Mouse (Mus musculus): ENCODE results near the gene Raph1. TPM values are rescaled to one million over a fixed set of nuclear protein-coding genes. Genes with fewer than 3 reads are reported as not detected.

The Raph1 gene
- polyA plus RNA-seq, 1 experiment = not detected

DNA sequence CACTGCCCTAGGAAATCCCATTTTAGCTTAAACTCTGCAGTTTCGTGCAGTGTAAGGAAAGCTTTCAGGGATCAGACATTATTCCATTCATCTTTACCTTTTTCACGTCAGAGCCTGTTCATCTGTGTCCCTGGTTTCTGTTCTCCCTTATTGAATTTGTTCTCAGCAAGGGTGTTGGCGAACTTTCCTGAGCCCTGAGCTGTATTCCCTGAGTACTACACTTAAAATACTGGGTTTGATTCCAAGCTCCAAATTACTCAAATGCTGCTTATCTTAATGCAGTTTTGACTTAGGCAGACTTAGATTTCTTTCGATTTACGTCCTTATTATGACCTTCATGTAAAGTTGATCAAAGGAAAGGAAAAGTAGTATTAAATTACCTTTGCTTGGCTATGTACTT is 417 bp upstream of the Raph1 start:
- 16% methylated on average over 5 of the region's 5 CpGs for WGBS
- Histone ChIP-seq H3K27ac (ENCODE audit: insufficient read depth, low read depth, low read length) (peak overlapping the region; percentile 59; the same call in 1 of the 2 replicates), H3K4me3 (ENCODE audit: insufficient read depth, low read depth, low read length) (peak overlapping the region; percentile 96), H3K4me1 (ENCODE audit: control insufficient read depth, insufficient read depth, low read length) (no peaks in the 10 kb centered on the region)
- no peak for TF ChIP-seq POLR2A (IDR thresholded peaks at IDR 0.05; ENCODE audit: insufficient read depth, low read depth, low read length)
- no peak for TF ChIP-seq CTCF (IDR thresholded peaks at IDR 0.05; ENCODE audit: insufficient read depth, low read depth, low read length)

DNA sequence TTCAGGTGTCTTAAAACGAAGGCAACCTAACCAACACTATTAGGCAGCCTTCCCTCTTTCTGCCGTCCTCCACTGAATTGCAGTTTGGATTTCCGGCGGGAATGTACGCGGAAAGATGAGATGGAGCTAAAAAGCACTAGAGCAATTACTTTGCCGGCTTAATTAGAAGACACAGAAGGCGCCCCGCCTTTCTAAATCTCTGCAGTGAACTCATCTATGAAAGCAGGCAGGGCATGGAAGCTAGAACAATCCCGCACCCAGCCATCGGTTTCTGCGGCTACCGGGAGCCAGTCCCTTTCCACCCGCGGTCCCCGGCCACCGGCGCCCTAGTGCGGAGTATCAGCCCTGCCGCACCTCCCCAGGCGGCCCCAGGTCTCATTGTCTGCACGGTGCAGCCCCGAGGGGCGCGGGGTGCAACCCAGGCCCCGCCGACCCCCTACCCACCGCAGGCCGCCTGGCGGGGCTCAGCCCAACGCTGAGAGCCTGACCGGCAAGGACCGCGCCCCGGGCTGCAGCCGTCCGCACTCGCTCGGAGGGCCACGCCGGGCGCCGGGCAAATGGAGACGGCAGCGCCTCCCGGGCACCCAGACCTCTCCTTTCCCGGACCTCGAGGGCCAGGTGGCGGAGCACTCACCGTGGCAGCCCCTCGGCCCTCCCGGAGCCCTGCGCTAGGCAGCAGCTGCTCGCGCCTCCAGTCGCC is 823 bp downstream of the Raph1 start:
- Histone ChIP-seq H3K4me3 (ENCODE audit: insufficient read depth, low read depth, low read length) (peak overlapping the region; percentile 96), H3K27ac (ENCODE audit: insufficient read depth, low read depth, low read length) (peak overlapping the region; percentile 30; the same call in 1 of the 2 replicates), H3K4me1 (ENCODE audit: control insufficient read depth, insufficient read depth, low read length) (no peaks in the 10 kb centered on the region)
- under 1% methylated on average over 56 of the region's 56 CpGs for WGBS
- TF ChIP-seq POLR2A (IDR thresholded peaks at IDR 0.05; ENCODE audit: insufficient read depth, low read depth, low read length) = no peak
- no peak for TF ChIP-seq CTCF (IDR thresholded peaks at IDR 0.05; ENCODE audit: insufficient read depth, low read depth, low read length)

DNA sequence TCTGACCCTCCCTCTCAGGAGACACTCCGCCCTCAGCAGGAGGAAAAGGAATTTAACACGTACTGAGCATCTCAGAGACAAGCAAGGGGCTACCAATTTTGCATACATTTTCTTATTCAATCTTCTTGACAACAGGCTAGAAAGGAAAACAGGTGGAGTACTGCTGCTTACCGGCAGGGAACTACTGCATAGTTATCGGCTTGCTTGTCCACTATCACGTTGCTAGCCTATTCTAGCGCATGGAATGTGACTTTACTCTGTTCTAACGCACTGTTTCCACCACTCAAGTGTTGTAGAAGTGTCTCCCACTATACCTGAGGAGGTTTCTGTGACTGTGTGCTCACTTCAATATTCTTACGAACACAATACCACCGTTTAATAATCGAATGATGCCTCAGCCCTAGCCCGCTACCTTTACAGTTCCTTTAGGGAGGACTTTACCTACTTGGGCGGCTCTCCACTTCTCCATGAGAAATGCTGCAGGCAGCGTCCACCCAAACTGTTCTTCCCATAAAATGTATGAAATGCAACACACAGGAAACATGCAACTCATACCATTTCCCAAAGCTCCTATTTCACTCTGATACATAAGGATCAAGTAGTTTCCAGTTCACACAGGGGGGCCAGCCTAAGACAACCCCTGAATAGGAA is 1.5 kb downstream of the Raph1 start:
- no peak for TF ChIP-seq POLR2A (IDR thresholded peaks at IDR 0.05; ENCODE audit: insufficient read depth, low read depth, low read length)
- TF ChIP-seq CTCF (IDR thresholded peaks at IDR 0.05; ENCODE audit: insufficient read depth, low read depth, low read length) = no peak
- Histone ChIP-seq H3K27ac (ENCODE audit: insufficient read depth, low read depth, low read length) (0 out of 2 replicates have a peak overlapping the region, but pooled peaks have one; percentile 30), H3K4me3 (ENCODE audit: insufficient read depth, low read depth, low read length) (peak overlapping the region; percentile 96), H3K4me1 (ENCODE audit: control insufficient read depth, insufficient read depth, low read length) (no peaks in the 10 kb centered on the region)
- WGBS = under 1% methylated on average over 13 of the region's 13 CpGs

DNA sequence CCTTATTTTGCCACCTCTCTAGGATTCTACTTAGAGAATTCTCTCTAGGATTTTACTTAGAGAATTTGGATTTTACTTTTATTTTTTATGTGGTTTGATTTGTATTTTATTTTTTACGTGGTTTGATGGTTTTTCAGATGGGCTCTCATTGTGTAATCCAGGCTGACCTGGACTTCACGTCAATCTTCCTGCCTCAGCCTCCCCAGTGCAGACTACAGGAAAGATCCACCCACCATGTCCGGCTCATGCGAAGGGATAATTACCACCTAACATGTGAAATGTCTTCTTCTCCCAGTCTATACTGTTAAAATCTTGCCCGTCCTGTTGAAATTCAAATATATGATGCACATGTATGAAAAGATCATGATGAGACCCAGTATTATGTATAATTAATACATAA is 2.2 kb downstream of the Raph1 start:
- Histone ChIP-seq H3K4me1 (ENCODE audit: control insufficient read depth, insufficient read depth, low read length) (no peaks in the 10 kb centered on the region), H3K4me3 (ENCODE audit: insufficient read depth, low read depth, low read length) (no peak overlapping the region), H3K27ac (ENCODE audit: insufficient read depth, low read depth, low read length) (no peak overlapping the region)
- no peak for TF ChIP-seq CTCF (IDR thresholded peaks at IDR 0.05; ENCODE audit: insufficient read depth, low read depth, low read length)
- no peak for TF ChIP-seq POLR2A (IDR thresholded peaks at IDR 0.05; ENCODE audit: insufficient read depth, low read depth, low read length)
- WGBS = 46% methylated on average over 5 of the region's 5 CpGs

DNA sequence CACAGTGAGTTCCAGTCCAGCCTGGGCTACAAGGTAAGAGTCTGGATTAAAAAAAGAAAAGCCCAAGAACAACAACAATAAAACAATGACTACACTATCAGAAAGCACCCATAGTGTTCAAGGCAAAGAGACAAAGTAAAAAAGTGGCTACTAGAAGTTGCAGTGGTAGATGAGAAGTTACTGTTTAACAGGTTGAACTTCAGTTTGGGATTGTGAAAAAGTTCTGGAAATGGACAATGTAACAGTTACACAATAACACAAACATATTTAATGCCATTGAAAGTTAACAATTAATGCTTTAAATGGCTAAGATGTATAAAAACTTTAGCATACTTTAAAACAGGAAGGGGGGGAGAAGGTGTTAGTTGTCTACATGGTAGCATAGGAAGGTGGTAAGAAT is 3.9 kb downstream of the Raph1 start:
- no peak for TF ChIP-seq POLR2A (IDR thresholded peaks at IDR 0.05; ENCODE audit: insufficient read depth, low read depth, low read length)
- TF ChIP-seq CTCF (IDR thresholded peaks at IDR 0.05; ENCODE audit: insufficient read depth, low read depth, low read length) = no peak

DNA sequence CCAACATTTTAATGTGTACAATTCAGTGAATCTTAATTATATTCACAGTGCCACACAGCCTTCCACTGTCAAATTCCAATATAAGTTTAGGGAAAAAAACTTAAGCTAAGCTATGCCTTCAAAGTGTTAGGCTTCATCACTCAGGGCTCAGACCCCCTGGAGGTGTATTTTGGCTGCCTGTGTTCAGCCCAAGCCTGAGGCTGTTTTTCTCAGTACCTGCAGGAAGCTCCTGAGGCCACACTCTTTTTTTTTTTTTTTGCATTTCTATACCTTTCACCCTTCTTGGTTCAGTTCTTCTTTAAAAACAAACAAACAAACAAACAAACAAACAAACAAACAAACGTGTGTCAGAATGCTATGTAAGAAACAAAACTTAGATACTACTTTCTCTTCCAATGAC is 23.2 kb downstream of the Raph1 start:
- 73% methylated on average over 1 of the region's 1 CpGs for WGBS

More for the DNA sequence above, 3.9 kb downstream of the Raph1 start:
- no peak overlapping the region for H3K4me3 ChIP-seq (ENCODE audit: insufficient read depth, low read depth, low read length)
- H3K27ac ChIP-seq (ENCODE audit: insufficient read depth, low read depth, low read length) = no peak overlapping the region
- no peaks in the 10 kb centered on the region for H3K4me1 ChIP-seq (ENCODE audit: control insufficient read depth, insufficient read depth, low read length)

DNA sequence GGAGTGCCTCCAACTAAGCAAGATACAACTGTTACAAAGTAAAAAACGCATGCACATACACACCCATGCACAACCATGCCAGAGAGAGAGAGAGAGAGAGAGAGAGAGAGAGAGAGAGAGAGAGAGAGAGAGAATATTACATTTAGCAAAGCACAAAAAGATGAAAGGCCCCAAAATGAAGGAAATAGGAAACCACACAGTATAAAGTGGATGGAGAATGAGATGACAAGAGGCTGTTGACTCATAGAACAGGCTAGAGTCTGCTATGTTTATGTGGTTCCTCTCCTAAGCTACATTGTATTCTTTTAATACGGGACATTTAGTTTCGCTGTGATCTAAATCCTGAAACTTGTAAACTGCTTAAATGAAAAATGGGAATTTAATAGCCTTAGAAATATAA is 27.6 kb downstream of the Raph1 start:
- WGBS = 95% methylated on average over 3 of the region's 3 CpGs
- no peak overlapping the region for H3K27ac ChIP-seq (ENCODE audit: insufficient read depth, low read depth, low read length)

More for the DNA sequence above, 23.2 kb downstream of the Raph1 start:
- H3K4me1 ChIP-seq (ENCODE audit: control insufficient read depth, insufficient read depth, low read length) = no peaks in the 10 kb centered on the region
- TF ChIP-seq POLR2A (IDR thresholded peaks at IDR 0.05; ENCODE audit: insufficient read depth, low read depth, low read length) (no peak), CTCF (IDR thresholded peaks at IDR 0.05; ENCODE audit: insufficient read depth, low read depth, low read length) (no peak)
- no peak overlapping the region for H3K27ac ChIP-seq (ENCODE audit: insufficient read depth, low read depth, low read length)
- H3K4me3 ChIP-seq (ENCODE audit: insufficient read depth, low read depth, low read length) = no peak overlapping the region

DNA sequence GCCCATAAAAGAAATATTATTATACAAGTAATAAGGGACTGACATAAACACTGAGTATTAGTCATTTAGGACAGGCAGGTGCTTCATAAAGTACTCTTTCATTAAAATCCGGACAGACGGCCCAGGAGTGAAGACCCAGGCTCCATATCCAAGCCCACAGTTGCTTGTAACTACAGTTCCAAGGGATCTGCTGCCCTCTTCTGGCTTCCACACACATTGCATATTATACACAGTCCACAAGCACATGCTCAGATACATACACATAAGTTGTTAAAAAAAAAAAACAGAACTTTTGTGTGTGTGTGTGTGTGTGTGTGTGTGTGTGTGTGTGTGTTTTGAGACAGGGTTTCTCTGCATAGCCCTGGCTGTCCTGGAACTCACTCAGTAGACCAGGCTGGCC is 32.0 kb downstream of the Raph1 start:
- TF ChIP-seq POLR2A (IDR thresholded peaks at IDR 0.05; ENCODE audit: insufficient read depth, low read depth, low read length) (no peak), CTCF (IDR thresholded peaks at IDR 0.05; ENCODE audit: insufficient read depth, low read depth, low read length) (no peak)
- H3K4me1 ChIP-seq (ENCODE audit: control insufficient read depth, insufficient read depth, low read length) = no peaks in the 10 kb centered on the region
- whole genome bisulfite sequencing = 95% methylated on average over 2 of the region's 2 CpGs
- no peak overlapping the region for H3K27ac ChIP-seq (ENCODE audit: insufficient read depth, low read depth, low read length)
- no peak overlapping the region for H3K4me3 ChIP-seq (ENCODE audit: insufficient read depth, low read depth, low read length)

More for the DNA sequence above, 27.6 kb downstream of the Raph1 start:
- Histone ChIP-seq H3K4me1 (ENCODE audit: control insufficient read depth, insufficient read depth, low read length) (no peaks in the 10 kb centered on the region), H3K4me3 (ENCODE audit: insufficient read depth, low read depth, low read length) (no peak overlapping the region)
- TF ChIP-seq CTCF (IDR thresholded peaks at IDR 0.05; ENCODE audit: insufficient read depth, low read depth, low read length) (no peak), POLR2A (IDR thresholded peaks at IDR 0.05; ENCODE audit: insufficient read depth, low read depth, low read length) (no peak)

DNA sequence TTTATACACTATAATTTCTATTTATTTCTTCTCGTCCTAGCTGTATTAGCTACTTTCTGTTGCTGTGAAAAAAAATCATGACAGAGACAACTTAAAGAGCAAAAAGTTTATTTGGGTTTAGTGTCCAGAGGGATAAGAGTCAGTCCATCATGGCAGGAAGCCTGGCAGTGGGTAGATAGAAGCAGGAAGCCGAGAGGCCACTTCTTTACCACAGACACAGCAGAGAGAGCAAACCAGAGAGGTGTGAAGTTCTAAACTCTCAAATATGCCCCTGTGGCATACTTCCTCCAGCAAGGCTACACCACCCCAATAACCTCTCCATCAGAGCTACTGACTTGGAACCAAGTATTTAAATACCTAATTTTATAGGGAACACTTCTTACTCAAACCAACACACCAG is 36.3 kb downstream of the Raph1 start:
- 88% methylated on average over 2 of the region's 2 CpGs for WGBS
- H3K4me1 ChIP-seq (ENCODE audit: control insufficient read depth, insufficient read depth, low read length) = no peaks in the 10 kb centered on the region
- TF ChIP-seq CTCF (IDR thresholded peaks at IDR 0.05; ENCODE audit: insufficient read depth, low read depth, low read length) = no peak
- TF ChIP-seq POLR2A (IDR thresholded peaks at IDR 0.05; ENCODE audit: insufficient read depth, low read depth, low read length) = no peak
- no peak overlapping the region for H3K4me3 ChIP-seq (ENCODE audit: insufficient read depth, low read depth, low read length)
- no peak overlapping the region for H3K27ac ChIP-seq (ENCODE audit: insufficient read depth, low read depth, low read length)

Measured in olfactory bulb, adult 2 months (tissue).